Mouse (Mus musculus): ENCODE results near the gene Usp49. TPM values are rescaled to one million over a fixed set of nuclear protein-coding genes. Genes with fewer than 3 reads are reported as not detected.
A peak's percentile ranks its signal among the peaks of the same experiment; 100 is the strongest.
"Not testable (repeated sequence)": the region's sequence is repeated elsewhere in the genome, so short reads cannot be mapped to it uniquely, and the experiment has no call there.

Gene Usp49
- total and polyA plus RNA-seq, 2 experiments from 2014 or later: 4.7 to 18.9 TPM

DNA sequence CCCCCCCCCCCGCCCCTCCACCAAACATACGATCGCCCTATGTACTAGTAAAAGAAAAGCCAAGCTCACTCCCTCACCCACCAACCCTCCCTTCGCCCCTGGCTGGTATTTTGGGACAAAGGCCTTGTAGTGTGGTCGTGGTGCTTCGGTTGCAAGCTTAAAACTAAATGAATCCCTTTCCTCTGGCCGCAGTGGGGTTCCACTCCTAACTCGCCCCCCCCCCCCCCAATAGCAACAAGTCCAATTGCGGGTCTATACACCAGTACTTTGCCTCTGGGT lies 35.6 kb upstream of the Usp49 start:
- H3K36me3 ChIP-seq (ENCODE audit: insufficient read depth): peaks cover 10% of the 10 kb centered on the region

GRCm38 (mm10) chr17:47595248-47596161 lies 35.0 kb upstream of the Usp49 start:
- 0 out of 2 replicates have a peak, but pooled peaks have one; percentile 0 for ATAC-seq

More for the DNA sequence above, 35.6 kb upstream of the Usp49 start:
- DNase-seq (no peak), ATAC-seq (no peak)
- no peaks in the 10 kb centered on the region for H3K9me3 ChIP-seq (ENCODE audit: low read length)
- no peak for TF ChIP-seq CTCF (IDR thresholded peaks at IDR 0.05; ENCODE audit: low read depth)
- peak overlapping the region; percentile 4; the same call in 1 of the 2 replicates for H3K27ac ChIP-seq (ENCODE audit: low read depth, low read length)
- H3K4me2 ChIP-seq (ENCODE audit: low read depth): peak overlapping the region; percentile 98
- no peaks in the 10 kb centered on the region for H3K27me3 ChIP-seq (ENCODE audit: insufficient read depth, low read length)
- H3K4me1 ChIP-seq (ENCODE audit: insufficient read depth): no peaks in the 10 kb centered on the region; the same call in 1 of the 2 replicates
- WGBS: 2% methylated on average over 8 of the region's 9 CpGs
- peak overlapping the region; percentile 25 for H3K9ac ChIP-seq
- H3K4me3 ChIP-seq (ENCODE audit: low read depth, low read length): peak overlapping the region; percentile 61

DNA sequence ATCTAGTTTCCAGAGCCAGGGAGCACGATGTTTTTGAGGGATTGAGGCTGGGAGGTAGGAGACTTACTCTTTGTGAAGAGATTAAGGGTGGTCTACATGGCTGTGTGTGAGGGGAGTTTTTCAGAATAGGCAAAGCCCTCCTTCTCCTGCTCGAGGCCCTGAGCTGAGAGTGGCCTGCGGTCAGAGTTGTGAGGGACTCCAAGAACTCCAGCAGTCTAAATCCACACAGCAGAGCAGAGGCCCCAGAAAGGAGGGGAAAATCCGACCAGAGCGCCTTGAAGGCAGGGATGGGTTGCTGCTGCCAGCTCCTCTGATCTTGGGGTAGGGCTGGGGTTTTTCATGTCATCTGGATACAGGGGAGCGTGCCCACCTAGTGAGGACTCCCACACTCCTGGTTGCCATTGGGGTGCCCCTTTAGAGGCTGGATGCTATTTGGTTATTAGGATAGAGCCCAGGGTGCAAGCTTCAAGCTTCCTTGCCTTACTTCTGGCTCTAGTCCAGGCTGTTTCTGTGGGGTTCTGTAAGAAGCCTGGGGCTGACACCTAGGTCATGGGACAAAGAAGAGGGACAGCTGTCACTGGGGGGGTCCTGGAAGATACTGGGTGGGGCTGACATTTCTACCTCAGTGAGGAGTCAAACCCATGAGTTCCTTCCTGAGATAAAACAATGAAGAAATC lies 34.2 kb upstream of the Usp49 start:
- no peaks in the 10 kb centered on the region for H3K9me3 ChIP-seq (ENCODE audit: low read length)
- no peak overlapping the region for H3K9ac ChIP-seq
- H3K4me2 ChIP-seq (ENCODE audit: low read depth): peak overlapping the region; percentile 98; the same call in 1 of the 2 replicates
- DNase-seq (no peak), ATAC-seq (no peak)
- no peaks in the 10 kb centered on the region for H3K27me3 ChIP-seq (ENCODE audit: insufficient read depth, low read length)
- H3K4me1 ChIP-seq (ENCODE audit: insufficient read depth): no peaks in the 10 kb centered on the region; the same call in 1 of the 2 replicates
- TF ChIP-seq CTCF (IDR thresholded peaks at IDR 0.05; ENCODE audit: low read depth): no peak
- H3K27ac ChIP-seq (ENCODE audit: low read depth, low read length): peak overlapping the region; percentile 40; the same call in 1 of the 2 replicates
- 0 out of 2 replicates have a peak overlapping the region, but pooled peaks have one; percentile 61 for H3K4me3 ChIP-seq (ENCODE audit: low read depth, low read length)
- 30% methylated on average over 6 of the region's 6 CpGs for WGBS
- peaks cover 21% of the 10 kb centered on the region for H3K36me3 ChIP-seq (ENCODE audit: insufficient read depth)

More at GRCm38 (mm10) chr17:47595248-47596161, 35.0 kb upstream of the Usp49 start:
- TF ChIP-seq CTCF (IDR thresholded peaks at IDR 0.05; ENCODE audit: low read depth): no peak
- Histone ChIP-seq H3K9ac (peak overlapping the region; percentile 25), H3K27me3 (ENCODE audit: insufficient read depth, low read length) (no peaks in the 10 kb centered on the region), H3K4me3 (ENCODE audit: low read depth, low read length) (peak overlapping the region; percentile 61), H3K27ac (ENCODE audit: low read depth, low read length) (peak overlapping the region; percentile 4), H3K4me1 (ENCODE audit: insufficient read depth) (no peaks in the 10 kb centered on the region; the same call in 1 of the 2 replicates), H3K4me2 (ENCODE audit: low read depth) (peak overlapping the region; percentile 98), H3K36me3 (ENCODE audit: insufficient read depth) (peaks cover 14% of the 10 kb centered on the region), H3K9me3 (ENCODE audit: low read length) (no peaks in the 10 kb centered on the region)
- DNase-seq: peak; percentile 29
- 4% methylated on average over 21 of the region's 21 CpGs for WGBS

- no peak for TF ChIP-seq CTCF (IDR thresholded peaks at IDR 0.05; ENCODE audit: low read depth)
- ATAC-seq: no peak
- 61% methylated on average over 5 of the region's 5 CpGs for WGBS
- Histone ChIP-seq H3K9ac (no peak overlapping the region), H3K4me1 (ENCODE audit: insufficient read depth) (no peaks in the 10 kb centered on the region; the same call in 1 of the 2 replicates), H3K4me3 (ENCODE audit: low read depth, low read length) (no peak overlapping the region), H3K4me2 (ENCODE audit: low read depth) (no peak overlapping the region), H3K36me3 (ENCODE audit: insufficient read depth) (peaks cover 26% of the 10 kb centered on the region), H3K27me3 (ENCODE audit: insufficient read depth, low read length) (no peaks in the 10 kb centered on the region), H3K9me3 (ENCODE audit: low read length) (no peaks in the 10 kb centered on the region), H3K27ac (ENCODE audit: low read depth, low read length) (no peak overlapping the region)
- no peak for DNase-seq
Observed at GRCm38 (mm10) chr17:47596839-47597164, 33.7 kb upstream of the Usp49 start.

- no peaks in the 10 kb centered on the region for H3K27me3 ChIP-seq (ENCODE audit: insufficient read depth, low read length)
- TF ChIP-seq CTCF (IDR thresholded peaks at IDR 0.05; ENCODE audit: low read depth): no peak
- DNase-seq (no peak), ATAC-seq (no peak)
- H3K4me3 ChIP-seq (ENCODE audit: low read depth, low read length): no peak overlapping the region
- no peak overlapping the region for H3K4me2 ChIP-seq (ENCODE audit: low read depth)
- H3K9me3 ChIP-seq (ENCODE audit: low read length): no peaks in the 10 kb centered on the region
- WGBS: 58% methylated on average over 13 of the region's 13 CpGs
- no peak overlapping the region for H3K27ac ChIP-seq (ENCODE audit: low read depth, low read length)
- no peak overlapping the region for H3K9ac ChIP-seq
- no peaks in the 10 kb centered on the region; the same call in 1 of the 2 replicates for H3K4me1 ChIP-seq (ENCODE audit: insufficient read depth)
- H3K36me3 ChIP-seq (ENCODE audit: insufficient read depth): peaks cover 30% of the 10 kb centered on the region
Observed at GRCm38 (mm10) chr17:47597261-47597660, 33.2 kb upstream of the Usp49 start.

GRCm38 (mm10) chr17:47597838-47598579 lies 32.5 kb upstream of the Usp49 start:
- 20% methylated on average over 10 of the region's 10 CpGs for WGBS
- Histone ChIP-seq H3K4me3 (ENCODE audit: low read depth, low read length) (no peak overlapping the region), H3K36me3 (ENCODE audit: insufficient read depth) (peaks cover 36% of the 10 kb centered on the region), H3K4me1 (ENCODE audit: insufficient read depth) (no peaks in the 10 kb centered on the region; the same call in 1 of the 2 replicates), H3K9ac (no peak overlapping the region), H3K27ac (ENCODE audit: low read depth, low read length) (no peak overlapping the region), H3K4me2 (ENCODE audit: low read depth) (no peak overlapping the region), H3K9me3 (ENCODE audit: low read length) (no peaks in the 10 kb centered on the region), H3K27me3 (ENCODE audit: insufficient read depth, low read length) (no peaks in the 10 kb centered on the region)
- ATAC-seq: peak; percentile 1; the same call in 1 of the 2 replicates
- peak; percentile 70 for DNase-seq
- TF ChIP-seq CTCF (IDR thresholded peaks at IDR 0.05; ENCODE audit: low read depth): peak; percentile 78

DNA sequence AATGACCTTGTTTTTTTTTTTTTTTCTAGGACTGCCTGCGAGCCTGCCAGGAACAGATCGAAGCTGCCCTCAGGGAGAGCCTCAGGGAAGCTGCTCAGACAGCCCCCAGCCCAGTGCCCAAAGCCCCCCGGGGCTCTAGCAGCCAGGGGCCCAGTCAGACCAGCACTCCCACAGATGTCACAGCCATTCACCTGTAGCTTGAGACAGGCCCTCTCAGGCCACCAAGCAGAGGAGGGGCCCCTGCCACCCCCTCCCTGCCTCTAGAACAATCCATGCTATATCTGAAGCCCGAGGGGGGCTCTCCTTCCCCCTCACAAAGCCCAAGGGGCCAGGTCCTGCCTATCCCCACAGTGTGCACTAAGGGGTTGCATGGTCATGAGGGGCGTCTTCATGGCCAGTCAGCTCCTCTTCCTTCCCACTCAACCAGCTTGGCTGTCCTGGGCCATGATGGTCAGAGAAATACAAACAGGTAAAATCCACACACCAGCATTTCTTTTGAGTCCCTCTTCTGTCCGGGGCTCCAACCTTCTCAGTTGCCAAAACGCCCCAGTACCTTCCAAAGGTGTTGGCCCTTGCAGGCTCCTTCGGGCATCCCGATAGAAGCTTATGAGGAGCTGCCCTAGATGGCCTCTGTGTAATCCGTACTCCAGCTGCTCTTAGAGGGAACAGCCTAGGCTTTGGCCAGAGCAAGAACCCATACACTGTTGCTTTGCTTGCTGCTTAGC lies 31.7 kb upstream of the Usp49 start:
- H3K4me3 ChIP-seq (ENCODE audit: low read depth, low read length); ATAC-seq; H3K9me3 ChIP-seq (ENCODE audit: low read length); H3K4me1 ChIP-seq (ENCODE audit: insufficient read depth); DNase-seq; H3K27me3 ChIP-seq (ENCODE audit: insufficient read depth, low read length); H3K27ac ChIP-seq (ENCODE audit: low read depth, low read length); H3K4me2 ChIP-seq (ENCODE audit: low read depth); H3K9ac ChIP-seq: not testable (repeated sequence)
- peaks cover 39% of the 10 kb centered on the region for H3K36me3 ChIP-seq (ENCODE audit: insufficient read depth)
- WGBS: 86% methylated on average over 10 of the region's 10 CpGs

Data from forebrain, postnatal 0 days (tissue).